Mouse (Mus musculus) Patski (cell line): ENCODE measurements at regions not wholly inside any gene's neighbourhood (a gene's known extent, or its start where the extent isn't known, plus 50 kb on each side); places are given as distances from the start of the nearest gene placed in this dataset.

ENCODE experiments used
- ATAC-seq: fragments of 100-300 bp; one replicate; pipeline ENCODE4 v1.8.0; 2021
- CTCF ChIA-PET: fragments of 350-600 bp; sonication (Branson Sonifier 250); formaldehyde crosslinking; loops from one replicate; lab custom pipeline; 2022; ENCODE audit warnings: inconsistent platforms; lab: Charles Lee
- POLR2A ChIA-PET: fragments of 350-600 bp; sonication (Branson Sonifier 250); formaldehyde crosslinking; loops from one replicate; lab custom pipeline; 2022; ENCODE audit warnings: antibody characterized with exemption, inconsistent platforms; lab: Charles Lee
- DNase-seq: peaks from one replicate; pipeline ENCODE4 v3.0.0-alpha.2; 2011; ENCODE audit warnings: low read depth, low spot score
- H3K27me3 ChIP-seq: fragments of 371-371 bp; one replicate; pipeline ENCODE4 v1.5.1; 2021
- CTCF ChIP-seq: fragments of 100-300 bp; IDR thresholded peaks from one replicate; pipeline ENCODE4 v1.5.1; 2021
- in situ Hi-C: fragments of 300-500 bp; cut with MboI; formaldehyde crosslinking; loops from 3 replicates; pipeline ENCODE4 v1.11.1; 2018; ENCODE audit warnings: low pct_unique_long_range_greater_than_20kb, mixed read lengths

GRCm38 (mm10) chr2:107713706-107714105, 423.3 kb downstream of the Kcna4 start:
- CTCF ChIA-PET, result interaction anchor here (1.0 kb wide), 1 partner anchor 11 kb away, joined by 3 read pairs; no protein-coding TSS in a partner anchor
- in situ Hi-C loops, result no loop called here
- TF ChIP-seq CTCF, result no peak
- ATAC-seq (no peak), DNase-seq (no peak)
- H3K27me3 ChIP-seq, result no peaks in the 10 kb centered on the region
- POLR2A ChIA-PET, result no interaction called here

DNA sequence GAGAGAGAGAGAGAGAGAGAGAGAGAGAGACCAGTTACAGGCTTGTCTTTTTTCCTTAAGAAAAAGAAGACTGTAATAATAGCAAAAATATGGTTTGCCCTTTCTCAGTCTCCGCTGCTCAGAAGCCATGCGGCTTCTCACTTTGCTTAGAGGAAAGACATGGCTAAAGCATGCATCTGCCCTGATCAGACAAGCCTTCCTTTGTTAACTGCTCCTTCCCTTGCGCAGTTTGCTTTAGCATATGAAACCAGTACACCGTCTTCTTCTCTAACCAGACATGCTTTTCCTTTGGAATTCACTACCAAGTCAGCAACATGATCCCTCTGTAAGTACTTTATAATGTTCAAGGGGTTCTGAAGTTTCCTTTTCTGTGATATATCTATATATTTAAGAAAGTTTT, 439.0 kb downstream of the Kcna4 start:
- CTCF ChIA-PET, result no interaction called here

GRCm38 (mm10) chr2:107734291-107734690, 443.9 kb downstream of the Kcna4 start:
- peaks cover 7% of the 10 kb centered on the region for H3K27me3 ChIP-seq
- ATAC-seq (no peak), DNase-seq (no peak)
- in situ Hi-C loops, result no loop called here
- CTCF ChIA-PET, result no interaction called here
- POLR2A ChIA-PET, result no interaction called here
- no peak for TF ChIP-seq CTCF

More for the DNA sequence above, 439.0 kb downstream of the Kcna4 start:
- H3K27me3 ChIP-seq, result peaks cover 4% of the 10 kb centered on the region
- in situ Hi-C loops, result no loop called here
- no peak for ATAC-seq
- no peak for DNase-seq
- no peak for TF ChIP-seq CTCF
- POLR2A ChIA-PET, result no interaction called here

DNA sequence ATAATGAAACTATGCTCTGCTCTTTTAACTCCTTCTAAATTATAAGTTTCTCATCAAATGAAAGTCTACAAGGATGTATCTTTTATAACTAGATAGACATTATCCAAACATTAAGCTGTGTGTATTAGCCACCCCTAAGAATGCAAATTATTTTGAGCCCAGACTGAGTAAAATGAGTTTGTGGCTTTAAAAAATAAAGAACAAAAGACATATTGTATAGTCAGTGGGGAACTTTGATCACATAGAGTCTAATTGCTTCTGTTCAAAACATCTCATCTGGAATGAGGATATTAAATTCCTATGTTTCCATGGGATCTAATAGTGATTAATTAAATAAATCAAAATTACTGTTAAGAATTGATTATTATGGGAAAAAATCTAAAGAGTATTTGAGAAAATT, 444.3 kb downstream of the Kcna4 start:
- no peak for TF ChIP-seq CTCF
- CTCF ChIA-PET, result no interaction called here
- POLR2A ChIA-PET, result no interaction called here
- ATAC-seq (no peak), DNase-seq (no peak)
- peaks cover 7% of the 10 kb centered on the region for H3K27me3 ChIP-seq
- in situ Hi-C loops, result no loop called here
